Mouse (Mus musculus) c-Kit-positive CD71-positive TER-119-positive erythroid progenitor cells, embryonic 14.5 days (primary cell): ENCODE data around the gene Nt5e.
"Not testable (repeated sequence)": the region's sequence is repeated elsewhere in the genome, so short reads cannot be mapped to it uniquely, and the experiment has no call there.

Experiments used
- DNase-seq: peaks from one replicate; pipeline ENCODE4 v3.0.0-alpha.2; 2013; ENCODE audit warnings: low spot score

Gene Nt5e

GRCm38 (mm10) chr9:88326930-88327901 is at the start of gene Nt5e:
TSS of gene Nt5e (plus strand) at chr9:88327197.
- DNase-seq = no peak

DNA sequence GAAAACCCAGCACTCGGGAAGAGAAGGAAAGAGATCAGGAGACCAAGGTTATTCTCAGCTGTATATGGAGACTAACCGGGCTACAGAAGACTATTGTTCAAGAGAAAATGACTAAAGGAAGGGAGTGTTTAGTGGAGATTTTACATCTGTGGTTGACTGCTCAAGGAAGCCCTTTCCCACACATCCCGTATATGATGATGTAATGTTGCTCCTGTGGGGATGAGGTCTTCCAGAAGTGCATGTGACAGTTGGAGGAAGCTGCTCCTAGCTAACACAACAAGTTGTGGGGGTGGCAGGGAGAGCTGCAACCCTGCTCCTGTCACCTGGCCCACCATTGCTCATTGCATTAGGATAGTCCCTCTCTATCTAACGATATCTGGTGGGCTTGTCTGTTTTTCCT is 49.4 kb upstream of the Nt5e start:
- DNase-seq = no peak

GRCm38 (mm10) chr9:88279728-88280127 is 47.3 kb upstream of the Nt5e start:
- no peak for DNase-seq

DNA sequence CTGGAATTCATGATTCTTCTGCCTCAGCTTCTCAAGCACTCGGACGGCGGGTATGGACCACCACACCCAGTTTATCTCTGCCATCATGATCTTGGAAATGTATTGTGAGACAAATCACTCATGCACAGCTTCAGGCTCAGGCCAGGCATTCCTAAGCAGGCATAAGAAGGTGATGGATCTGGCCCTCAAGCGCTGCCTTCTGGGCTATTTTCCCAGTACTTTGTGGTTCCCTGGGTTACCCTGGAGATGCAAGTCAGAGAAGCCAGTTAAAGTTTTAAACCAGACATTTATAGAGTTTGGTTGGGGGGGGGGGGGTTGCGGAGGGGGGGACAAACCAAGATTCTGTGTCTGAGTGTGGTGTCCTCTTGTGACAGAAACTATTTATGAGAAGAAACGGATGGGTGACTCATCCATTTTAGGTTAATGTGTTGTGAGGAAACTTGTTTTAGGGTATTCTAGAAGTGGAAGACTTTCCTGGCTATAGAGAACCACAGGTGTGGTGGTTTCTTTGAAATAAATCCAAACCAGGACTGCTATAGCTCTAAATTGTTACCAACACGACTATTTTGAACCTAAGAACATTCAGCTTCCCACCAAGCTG is 37.3 kb upstream of the Nt5e start:
- no peak for DNase-seq

DNA sequence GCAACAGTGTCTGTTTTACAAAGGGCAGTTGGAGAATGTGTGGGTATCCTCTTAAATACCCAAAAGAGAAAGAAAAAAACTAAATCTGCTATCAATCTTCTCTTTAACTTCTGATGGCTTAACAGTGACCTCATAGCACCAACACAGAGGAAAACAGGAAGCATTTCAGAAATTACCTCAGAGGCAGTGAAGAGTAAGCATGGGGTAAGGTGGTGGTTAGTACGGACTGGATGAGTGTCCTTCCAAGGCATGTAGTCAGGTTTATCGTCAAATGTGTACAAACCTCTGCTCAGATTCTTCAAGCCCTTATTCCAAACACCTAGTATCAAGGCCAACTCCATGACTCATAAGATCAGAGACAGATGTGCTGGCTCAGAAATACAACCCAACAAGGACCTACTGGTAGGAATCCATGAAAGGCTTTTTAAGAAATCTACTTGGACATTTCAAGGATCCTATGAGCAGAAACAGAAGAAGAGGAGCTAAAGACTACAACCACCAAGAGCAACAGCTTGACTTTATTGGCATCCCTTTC is 34.1 kb upstream of the Nt5e start:
- DNase-seq = no peak

DNA sequence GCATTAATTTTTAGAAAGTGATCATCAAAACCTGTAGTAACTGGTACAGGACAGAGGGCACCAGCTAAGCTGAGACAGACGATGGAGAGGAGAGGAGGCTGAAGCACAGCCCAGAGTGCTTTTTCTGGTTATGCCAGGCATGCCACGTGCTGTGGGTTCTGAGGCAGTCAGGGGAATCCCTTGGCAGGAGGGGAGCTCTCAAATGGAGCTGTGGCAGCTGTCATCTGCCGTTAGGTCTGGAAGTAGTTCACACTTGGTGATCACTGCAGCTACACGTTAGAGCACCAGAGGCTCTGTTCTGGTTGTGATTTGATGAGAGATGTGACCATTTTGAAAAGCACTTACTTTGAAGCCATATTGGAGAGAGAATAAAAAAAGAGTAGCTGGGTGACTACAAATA is 31.2 kb upstream of the Nt5e start:
- no peak for DNase-seq

DNA sequence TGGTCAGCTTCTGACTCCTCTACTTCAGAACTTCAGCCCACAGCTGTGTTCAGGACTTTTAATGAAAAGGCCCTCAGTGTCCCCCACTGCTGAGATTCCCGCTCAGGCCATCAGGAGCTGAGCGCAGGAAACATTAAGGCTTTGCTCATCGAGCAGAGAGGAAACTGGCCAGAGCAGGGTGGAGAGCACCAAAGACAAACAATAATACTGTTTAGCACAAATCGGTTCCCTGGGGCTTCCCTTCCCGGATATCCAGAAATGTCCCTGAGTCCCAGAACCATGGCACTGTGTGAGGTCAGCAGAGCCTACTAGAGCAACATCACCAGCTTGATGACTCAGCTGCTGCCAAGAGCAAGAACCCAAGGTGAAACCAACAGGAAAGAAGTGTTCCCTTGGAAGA is 30.7 kb upstream of the Nt5e start:
- no peak for DNase-seq

- DNase-seq = not testable (repeated sequence)
Observed at GRCm38 (mm10) chr9:88297244-88297643, 29.8 kb upstream of the Nt5e start.

- DNase-seq = no peak
Observed at GRCm38 (mm10) chr9:88297871-88298658, 28.9 kb upstream of the Nt5e start.

GRCm38 (mm10) chr9:88307019-88307618 is 19.9 kb upstream of the Nt5e start:
- no peak for DNase-seq

DNA sequence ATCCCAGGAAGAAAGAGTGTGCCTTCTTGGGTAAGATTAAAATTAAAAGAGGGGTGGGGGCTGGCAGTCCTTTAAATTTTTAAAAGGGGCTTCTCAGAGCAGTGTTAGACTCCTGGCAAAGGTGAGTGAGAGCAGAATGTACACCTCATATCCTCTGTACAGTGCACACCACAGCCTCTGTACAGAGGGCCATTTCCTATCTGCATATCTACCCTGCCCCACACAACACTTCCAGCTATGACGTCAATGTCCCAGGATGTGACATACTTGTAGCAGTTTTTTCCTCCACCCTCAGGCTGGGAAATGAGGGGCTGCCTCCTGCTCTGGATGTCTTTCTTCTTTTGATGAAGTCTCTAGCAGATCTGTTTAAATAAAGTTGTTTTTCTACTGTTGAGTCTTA is 17.9 kb upstream of the Nt5e start:
- no peak for DNase-seq

GRCm38 (mm10) chr9:88319226-88319625 is 7.8 kb upstream of the Nt5e start:
- no peak for DNase-seq

- DNase-seq = no peak
Observed at GRCm38 (mm10) chr9:88324616-88325015, 2.4 kb upstream of the Nt5e start.

- DNase-seq = no peak
Observed at GRCm38 (mm10) chr9:88328666-88329065, 1.7 kb downstream of the Nt5e start.

GRCm38 (mm10) chr9:88329166-88329748 is 2.3 kb downstream of the Nt5e start:
- DNase-seq = no peak

DNA sequence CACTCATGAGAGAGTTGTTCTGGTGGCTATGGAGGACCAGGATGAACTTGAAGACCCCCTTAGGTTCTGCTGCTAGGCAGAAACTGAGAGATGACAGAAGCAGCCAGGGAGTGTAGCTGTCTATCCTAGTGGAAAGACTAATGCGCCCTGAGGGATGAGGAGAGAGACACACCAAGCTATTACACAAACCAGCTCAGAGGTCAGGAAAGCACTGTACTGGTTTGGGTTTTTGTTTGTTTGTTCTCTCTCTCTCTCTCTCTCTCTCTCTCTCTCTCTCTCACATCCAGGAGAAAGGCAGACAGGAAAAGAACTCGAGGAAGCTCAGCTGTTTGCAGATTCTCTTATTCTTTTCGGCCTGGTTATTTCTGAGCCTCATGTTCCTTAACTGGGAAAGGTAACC is 3.3 kb downstream of the Nt5e start:
- no peak for DNase-seq

DNA sequence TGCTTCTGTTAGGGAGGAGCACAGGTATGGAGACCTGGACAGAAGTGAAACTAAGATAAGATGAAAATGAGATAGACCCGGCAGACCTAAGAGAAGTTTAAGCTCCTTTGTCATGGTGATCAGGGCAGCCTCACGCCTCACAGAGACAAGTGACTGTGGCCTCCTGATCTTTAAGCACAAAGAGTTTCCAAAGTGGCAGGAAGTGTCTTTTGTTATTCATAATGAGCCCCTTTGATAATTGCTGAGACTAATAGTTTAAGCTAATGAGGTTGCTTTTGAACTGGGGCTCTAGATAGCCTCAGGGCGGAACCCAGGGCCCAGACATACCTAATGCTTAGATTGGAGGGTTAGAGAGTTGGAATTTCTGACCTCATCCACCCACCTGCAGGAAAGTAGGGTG is 5.5 kb downstream of the Nt5e start:
- DNase-seq = no peak

GRCm38 (mm10) chr9:88335839-88336238 is 8.8 kb downstream of the Nt5e start:
- DNase-seq = no peak

GRCm38 (mm10) chr9:88340819-88341218 is 13.8 kb downstream of the Nt5e start:
- DNase-seq = no peak

GRCm38 (mm10) chr9:88342241-88342640 is 15.2 kb downstream of the Nt5e start:
- DNase-seq = no peak

- no peak for DNase-seq
Observed at GRCm38 (mm10) chr9:88342701-88343100, 15.7 kb downstream of the Nt5e start.

- DNase-seq = no peak
Observed at GRCm38 (mm10) chr9:88344424-88344823, 17.4 kb downstream of the Nt5e start.
